Mouse (Mus musculus): ENCODE data around the gene Selenon.

DNA sequence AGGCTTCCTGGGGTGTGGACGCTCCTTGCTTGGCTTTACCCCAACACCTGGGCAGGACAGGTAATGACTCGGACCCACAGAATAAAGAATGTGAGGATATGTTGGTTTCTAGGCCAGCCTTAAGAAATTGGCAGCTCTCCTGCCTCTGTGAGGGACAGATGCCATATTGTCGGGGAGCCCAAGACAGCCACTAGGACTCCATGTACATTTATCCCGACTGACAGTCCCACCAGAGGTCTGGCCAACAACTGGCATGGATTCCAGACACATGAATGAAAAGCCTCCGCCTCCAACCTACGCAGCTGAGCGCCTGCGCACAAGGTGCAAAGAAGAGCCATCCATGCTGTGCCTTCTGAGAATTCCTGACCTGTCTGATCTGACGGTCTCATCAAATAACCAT is 48.1 kb upstream of the Selenon start:
- TF ChIP-seq CTCF (IDR thresholded peaks at IDR 0.05; ENCODE audit: control insufficient read depth, insufficient read depth, insufficient read length) (no peak), MYOG (IDR thresholded peaks at IDR 0.05; ENCODE audit: control insufficient read depth, extremely low read depth, insufficient read length) (no peak), CEBPB (IDR thresholded peaks at IDR 0.05; ENCODE audit: low read depth) (no peak), USF1 (IDR thresholded peaks at IDR 0.05; ENCODE audit: low read depth) (no peak), MAX (IDR thresholded peaks at IDR 0.05) (no peak)

Measured in C2C12 (cell line).